Mouse (Mus musculus) colon, adult 2 months (tissue): ENCODE measurements around the gene Gm8206. TPM values are rescaled to one million over a fixed set of nuclear protein-coding genes. Genes with fewer than 3 reads are reported as not detected.

Experiments
- polyA plus RNA-seq: library from polyadenylated mRNA; depleted of rRNA; stranded (reverse); fragments of >200 nt; gene quantifications from 2 replicates; pipeline ENCODE4 v1.2.3, GENCODE M21; 2012; rRNA removed

Gene Gm8206
- not detected in 2 replicates for polyA plus RNA-seq

GRCm38 (mm10) chr14:6093842-6094241 is at the start of gene Gm8206:
Gm8206 (minus strand) TSS chr14:6093942.

GRCm38 (mm10) chr14:6125707-6126106 is 32.0 kb upstream of the Gm8206 start, which contains the start of gene Gm3476:
Gm3476 (minus strand) TSS chr14:6125807.

GRCm38 (mm10) chr14:6108272-6108925 is 14.7 kb upstream of the Gm8206 start, which contains the start of gene Gm3468:
Gm3468 (minus strand) TSS chr14:6108665.

GRCm38 (mm10) chr14:6058167-6058566 is 35.6 kb downstream of the Gm8206 start, which contains the start of gene Gm6337:
Gm6337 (minus strand) TSS chr14:6058267.

GRCm38 (mm10) chr14:5979037-5979436 is 114.7 kb downstream of the Gm8206 start, which contains the start of gene Gm3453:
Gm3453 (minus strand) TSS chr14:5979137.

Other genes with a start within 250 kb of the Gm8206 start
- not detected in 2 replicates for gene Gm8237, start 213.6 kb downstream of the Gm8206 start, polyA plus RNA-seq
- not detected in 2 replicates for gene Gm3248, start 132.2 kb downstream of the Gm8206 start, polyA plus RNA-seq
- gene Gm3453, start 114.8 kb downstream of the Gm8206 start, polyA plus RNA-seq, result not detected in 2 replicates
- gene Gm6337, start 35.7 kb downstream of the Gm8206 start, polyA plus RNA-seq, result not detected in 2 replicates
- 0.13 and 0.14 TPM in 2 replicates for gene Gm3468, start 14.7 kb upstream of the Gm8206 start, polyA plus RNA-seq
- not detected in 2 replicates for gene Gm3476, start 31.9 kb upstream of the Gm8206 start, polyA plus RNA-seq
- gene Gm21560, start 125.3 kb upstream of the Gm8206 start, polyA plus RNA-seq, result not detected in 2 replicates
- 0.37 TPM in 1 of 2 replicates, not detected in the other for gene Gm3411, start 193.3 kb upstream of the Gm8206 start, polyA plus RNA-seq
- gene Gm21103, start 210.9 kb upstream of the Gm8206 start, polyA plus RNA-seq, result not detected in 2 replicates
- gene Gm3618, start 249.7 kb upstream of the Gm8206 start, polyA plus RNA-seq, result not detected in 2 replicates